Mouse (Mus musculus): ENCODE results near the gene Cdh4. TPM values are rescaled to one million over a fixed set of nuclear protein-coding genes. Genes with fewer than 3 reads are reported as not detected.

The Cdh4 gene
- total and polyA plus RNA-seq, 2 experiments from 2014 or later, result 58.9 to 84.0 TPM

DNA sequence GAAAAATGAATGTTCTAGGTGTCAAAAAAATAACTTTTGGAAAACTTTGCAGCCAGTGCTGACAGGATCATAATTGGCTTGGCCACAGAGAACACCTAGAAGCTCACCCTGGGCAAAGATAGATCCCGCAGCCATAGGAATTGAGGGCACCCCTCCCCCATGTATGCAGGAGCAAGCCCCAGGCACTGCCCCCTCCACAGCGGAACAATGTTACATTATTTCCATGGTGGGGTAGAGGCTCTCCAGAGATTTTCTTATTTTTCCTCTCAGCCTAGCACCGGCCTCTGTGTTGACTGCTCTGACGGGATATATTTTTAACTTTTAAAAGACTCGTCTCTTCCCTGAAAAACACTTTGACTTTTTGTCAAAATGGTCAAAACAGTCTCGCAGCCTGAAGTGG, 131.6 kb downstream of the Cdh4 start:
- Histone ChIP-seq H3K4me2 (ENCODE audit: low read depth) (no peak overlapping the region), H3K36me3 (ENCODE audit: insufficient read depth) (no peaks in the 10 kb centered on the region), H3K4me3 (ENCODE audit: low read depth, low read length) (no peak overlapping the region), H3K9me3 (ENCODE audit: low read length) (no peaks in the 10 kb centered on the region), H3K27ac (ENCODE audit: low read depth, low read length) (no peak overlapping the region), H3K9ac (no peak overlapping the region), H3K27me3 (ENCODE audit: insufficient read depth, low read length) (no peaks in the 10 kb centered on the region), H3K4me1 (ENCODE audit: insufficient read depth) (0 out of 2 replicates have a peak, but pooled peaks cover 4% of the 10 kb centered on the region)
- no peak for ATAC-seq
- WGBS, result 63% methylated on average over 6 of the region's 6 CpGs
- no peak for DNase-seq
- TF ChIP-seq CTCF (IDR thresholded peaks at IDR 0.05; ENCODE audit: low read depth), result no peak

DNA sequence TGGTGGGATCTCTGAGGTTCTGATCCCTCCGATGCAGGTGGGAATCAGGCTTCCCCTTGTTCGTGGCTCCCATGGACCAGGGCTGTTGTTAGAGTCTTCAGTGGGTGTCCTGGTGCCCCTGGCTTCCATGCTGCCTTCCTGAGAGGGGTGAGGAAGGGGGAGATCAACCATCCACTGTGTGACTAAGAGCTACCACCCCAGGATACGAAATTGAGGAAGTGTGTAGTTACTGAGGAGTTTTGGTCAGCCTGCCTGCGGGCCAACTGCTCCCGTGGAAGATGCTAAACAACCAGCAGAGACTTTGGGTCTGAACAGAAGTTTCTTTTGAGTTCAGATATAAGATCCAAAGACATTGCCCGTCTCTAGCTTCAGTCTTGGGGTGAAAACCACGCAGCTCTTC, 133.4 kb downstream of the Cdh4 start:
- Histone ChIP-seq H3K4me1 (ENCODE audit: insufficient read depth) (0 out of 2 replicates have a peak, but pooled peaks cover 4% of the 10 kb centered on the region), H3K27ac (ENCODE audit: low read depth, low read length) (no peak overlapping the region), H3K9ac (no peak overlapping the region), H3K9me3 (ENCODE audit: low read length) (no peaks in the 10 kb centered on the region), H3K36me3 (ENCODE audit: insufficient read depth) (no peaks in the 10 kb centered on the region), H3K27me3 (ENCODE audit: insufficient read depth, low read length) (no peaks in the 10 kb centered on the region), H3K4me3 (ENCODE audit: low read depth, low read length) (no peak overlapping the region), H3K4me2 (ENCODE audit: low read depth) (no peak overlapping the region)
- DNase-seq (no peak), ATAC-seq (no peak)
- WGBS, result 89% methylated on average over 7 of the region's 7 CpGs
- no peak for TF ChIP-seq CTCF (IDR thresholded peaks at IDR 0.05; ENCODE audit: low read depth)

DNA sequence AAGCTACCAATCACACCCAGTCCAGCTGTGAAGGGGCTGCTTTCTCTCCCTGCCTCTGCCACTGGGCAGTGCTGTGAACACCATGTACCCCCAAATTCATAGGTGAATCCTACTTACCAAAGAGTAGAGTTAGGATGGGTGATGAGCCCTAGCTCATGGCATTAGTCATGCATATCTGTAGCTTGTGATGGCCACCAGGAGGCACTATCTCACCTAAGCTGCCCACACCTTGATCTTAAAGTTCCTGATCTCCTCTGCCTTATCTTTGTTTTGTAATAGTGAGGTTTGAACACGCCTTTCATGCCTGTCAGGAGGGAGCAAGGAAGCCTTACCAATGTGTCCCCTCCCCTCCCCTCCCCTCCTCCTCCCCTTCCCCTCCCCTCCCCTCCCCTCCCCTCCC, 134.0 kb downstream of the Cdh4 start:
- Histone ChIP-seq H3K36me3 (ENCODE audit: insufficient read depth) (no peaks in the 10 kb centered on the region), H3K9ac (no peak overlapping the region), H3K27me3 (ENCODE audit: insufficient read depth, low read length) (no peaks in the 10 kb centered on the region), H3K9me3 (ENCODE audit: low read length) (no peaks in the 10 kb centered on the region), H3K4me2 (ENCODE audit: low read depth) (no peak overlapping the region), H3K4me1 (ENCODE audit: insufficient read depth) (peaks cover 4% of the 10 kb centered on the region; the same call in 1 of the 2 replicates), H3K27ac (ENCODE audit: low read depth, low read length) (no peak overlapping the region), H3K4me3 (ENCODE audit: low read depth, low read length) (no peak overlapping the region)
- DNase-seq (no peak), ATAC-seq (no peak)
- no peak for TF ChIP-seq CTCF (IDR thresholded peaks at IDR 0.05; ENCODE audit: low read depth)
- WGBS, result 70% methylated on average over 1 of the region's 1 CpGs

DNA sequence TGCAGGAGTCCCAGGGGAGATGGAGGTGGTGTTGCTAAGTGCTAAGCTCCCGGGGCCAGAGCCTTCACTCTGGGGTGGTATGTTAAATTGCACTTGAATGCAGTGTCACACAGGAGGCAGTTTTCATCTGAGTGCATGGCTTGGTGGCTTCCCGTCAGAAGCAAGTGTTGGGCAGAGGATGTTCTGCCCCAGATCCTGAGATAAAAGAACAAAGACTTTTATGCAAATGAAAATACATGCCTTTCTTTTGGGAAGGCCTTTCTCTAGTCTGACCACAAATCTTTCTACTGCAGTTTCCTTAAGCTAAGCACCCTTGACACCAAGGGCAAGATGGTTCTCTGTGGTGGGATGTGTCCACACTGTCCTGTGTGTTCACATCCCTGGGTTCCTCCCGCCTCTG, 136.1 kb downstream of the Cdh4 start:
- TF ChIP-seq CTCF (IDR thresholded peaks at IDR 0.05; ENCODE audit: low read depth), result no peak
- DNase-seq (no peak), ATAC-seq (no peak)
- Histone ChIP-seq H3K27ac (ENCODE audit: low read depth, low read length) (no peak overlapping the region), H3K9ac (no peak overlapping the region), H3K27me3 (ENCODE audit: insufficient read depth, low read length) (no peaks in the 10 kb centered on the region), H3K4me1 (ENCODE audit: insufficient read depth) (peaks cover 4% of the 10 kb centered on the region; the same call in 1 of the 2 replicates), H3K36me3 (ENCODE audit: insufficient read depth) (no peaks in the 10 kb centered on the region), H3K4me3 (ENCODE audit: low read depth, low read length) (no peak overlapping the region), H3K9me3 (ENCODE audit: low read length) (no peaks in the 10 kb centered on the region), H3K4me2 (ENCODE audit: low read depth) (no peak overlapping the region)
- WGBS, result 81% methylated on average over 3 of the region's 3 CpGs

DNA sequence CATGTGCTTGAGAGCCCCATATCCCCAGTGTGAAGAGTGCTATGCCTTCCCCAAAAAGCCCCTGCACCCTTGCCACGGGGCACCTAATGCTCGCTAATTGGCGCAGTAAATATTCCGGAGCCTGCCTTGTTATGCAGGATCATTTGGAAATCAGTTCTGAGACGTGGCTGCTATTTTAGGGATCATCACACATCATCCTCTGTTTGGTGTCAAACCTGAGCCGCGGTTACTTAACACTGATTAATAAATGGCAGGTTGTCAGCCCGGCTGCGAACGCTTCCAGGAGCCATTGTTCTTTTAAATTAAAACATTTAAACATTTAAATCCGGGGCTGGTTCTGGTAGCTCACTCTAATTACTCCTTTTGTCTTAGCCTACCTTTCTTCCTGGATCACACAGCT, 136.6 kb downstream of the Cdh4 start:
- TF ChIP-seq CTCF (IDR thresholded peaks at IDR 0.05; ENCODE audit: low read depth), result no peak
- Histone ChIP-seq H3K27me3 (ENCODE audit: insufficient read depth, low read length) (no peaks in the 10 kb centered on the region), H3K9me3 (ENCODE audit: low read length) (no peaks in the 10 kb centered on the region), H3K27ac (ENCODE audit: low read depth, low read length) (no peak overlapping the region), H3K36me3 (ENCODE audit: insufficient read depth) (no peaks in the 10 kb centered on the region), H3K9ac (no peak overlapping the region), H3K4me1 (ENCODE audit: insufficient read depth) (peaks cover 4% of the 10 kb centered on the region; the same call in 1 of the 2 replicates), H3K4me3 (ENCODE audit: low read depth, low read length) (no peak overlapping the region), H3K4me2 (ENCODE audit: low read depth) (no peak overlapping the region)
- ATAC-seq (peak; percentile 63; the same call in 1 of the 2 replicates), DNase-seq (no peak)
- 30% methylated on average over 11 of the region's 11 CpGs for WGBS

DNA sequence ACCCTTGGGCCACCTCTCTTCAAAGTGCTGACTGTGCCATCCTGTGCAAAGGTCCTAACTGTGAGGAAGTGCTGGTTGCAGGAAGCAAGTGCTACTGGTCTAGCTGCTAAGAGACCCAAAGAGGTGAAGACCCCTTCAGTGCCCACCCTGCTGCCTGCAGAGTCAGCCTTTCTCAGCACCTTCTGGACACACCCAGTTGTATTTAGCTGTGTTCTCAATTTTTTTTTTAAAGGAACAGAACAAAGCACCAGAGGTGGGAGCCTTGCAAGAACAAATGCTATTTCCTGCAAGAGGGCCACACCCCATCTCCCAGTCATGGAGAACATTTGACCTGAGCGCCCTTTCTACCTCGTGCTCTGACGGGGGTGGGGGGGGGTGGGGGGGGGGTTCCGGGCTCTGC, 138.2 kb downstream of the Cdh4 start:
- no peak overlapping the region for H3K27ac ChIP-seq (ENCODE audit: low read depth, low read length)
- ATAC-seq, result no peak
- no peaks in the 10 kb centered on the region for H3K9me3 ChIP-seq (ENCODE audit: low read length)
- H3K4me3 ChIP-seq (ENCODE audit: low read depth, low read length), result no peak overlapping the region
- 61% methylated on average over 4 of the region's 4 CpGs for WGBS
- TF ChIP-seq CTCF (IDR thresholded peaks at IDR 0.05; ENCODE audit: low read depth), result no peak
- H3K9ac ChIP-seq, result no peak overlapping the region
- H3K27me3 ChIP-seq (ENCODE audit: insufficient read depth, low read length), result no peaks in the 10 kb centered on the region
- peaks cover 4% of the 10 kb centered on the region for H3K4me1 ChIP-seq (ENCODE audit: insufficient read depth)
- DNase-seq, result no peak
- H3K4me2 ChIP-seq (ENCODE audit: low read depth), result no peak overlapping the region
- H3K36me3 ChIP-seq (ENCODE audit: insufficient read depth), result no peaks in the 10 kb centered on the region

DNA sequence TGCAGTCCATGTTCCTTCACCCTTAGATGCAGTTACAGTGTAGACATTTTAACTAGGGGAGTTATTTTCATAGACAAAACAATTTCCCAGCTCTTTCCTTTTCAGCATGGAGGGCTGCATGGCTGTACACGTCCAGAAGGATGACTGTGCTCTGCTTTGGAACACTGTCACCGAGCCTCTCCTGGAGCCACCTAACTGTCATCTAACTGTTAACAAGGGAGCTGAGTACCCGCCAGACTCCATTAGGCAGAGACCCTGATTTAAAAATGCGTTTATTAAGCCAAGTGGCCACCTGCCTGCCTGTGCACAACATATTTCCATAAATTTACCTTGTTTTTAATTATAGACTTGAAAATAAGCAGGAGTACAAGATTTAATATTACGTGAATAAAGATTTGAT, 138.8 kb downstream of the Cdh4 start:
- no peaks in the 10 kb centered on the region for H3K27me3 ChIP-seq (ENCODE audit: insufficient read depth, low read length)
- no peak for TF ChIP-seq CTCF (IDR thresholded peaks at IDR 0.05; ENCODE audit: low read depth)
- 38% methylated on average over 5 of the region's 5 CpGs for WGBS
- H3K9me3 ChIP-seq (ENCODE audit: low read length), result no peaks in the 10 kb centered on the region
- no peak overlapping the region for H3K27ac ChIP-seq (ENCODE audit: low read depth, low read length)
- H3K9ac ChIP-seq, result no peak overlapping the region
- H3K36me3 ChIP-seq (ENCODE audit: insufficient read depth), result no peaks in the 10 kb centered on the region
- H3K4me1 ChIP-seq (ENCODE audit: insufficient read depth), result peaks cover 4% of the 10 kb centered on the region
- no peak overlapping the region for H3K4me2 ChIP-seq (ENCODE audit: low read depth)
- ATAC-seq (no peak), DNase-seq (no peak)
- H3K4me3 ChIP-seq (ENCODE audit: low read depth, low read length), result no peak overlapping the region

Data from forebrain, postnatal 0 days (tissue).